Mouse (Mus musculus): ENCODE results near the gene 2410002F23Rik.
A peak's percentile ranks its signal among the peaks of the same experiment; 100 is the strongest.
"Not testable (repeated sequence)": the region's sequence is repeated elsewhere in the genome, so short reads cannot be mapped to it uniquely, and the experiment has no call there.

The 2410002F23Rik gene

DNA sequence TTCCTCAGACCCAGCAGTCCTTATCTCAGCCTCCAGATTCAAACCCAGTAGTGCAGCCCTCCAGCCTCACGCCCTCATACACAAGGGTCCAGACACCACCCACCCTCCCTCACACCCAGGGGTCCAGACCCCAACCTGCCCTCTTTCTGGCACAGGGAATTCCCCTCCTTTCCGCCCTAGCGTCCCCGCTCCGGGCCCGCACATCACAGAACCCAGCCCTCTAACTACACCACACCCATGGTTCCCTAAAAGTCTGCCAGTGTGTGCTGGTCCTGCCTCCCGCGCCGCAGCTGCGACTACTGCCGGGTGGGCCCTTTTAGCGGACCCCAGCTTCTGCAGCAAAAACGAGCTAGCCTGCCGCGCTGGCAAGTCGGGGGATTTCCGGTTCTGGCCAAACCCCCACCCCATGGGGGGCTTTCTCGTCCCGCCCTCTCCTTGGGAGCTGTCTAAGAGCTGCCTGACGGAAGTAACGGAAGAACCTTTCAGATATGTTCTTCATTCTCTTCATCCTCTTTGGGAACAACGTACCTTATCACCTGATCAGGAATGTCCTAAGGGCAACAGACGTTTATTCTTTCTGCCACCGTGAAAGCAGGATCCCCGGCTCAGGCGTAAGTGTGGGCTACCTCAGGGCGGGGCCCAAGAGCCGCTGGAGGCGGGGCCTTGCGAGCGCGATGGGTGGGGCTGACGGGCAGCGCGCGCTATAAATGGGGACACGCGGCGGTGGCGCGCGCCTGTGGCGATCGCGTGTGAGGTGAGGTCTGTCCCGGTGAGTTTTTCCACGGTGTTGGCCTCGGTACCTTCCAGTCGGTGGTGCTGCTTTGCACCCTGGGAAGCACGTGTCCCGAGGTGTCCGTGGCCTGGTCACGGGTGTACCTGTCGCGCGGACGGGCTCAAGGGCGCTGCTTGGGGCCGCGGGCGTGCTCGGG, at the start of gene 2410002F23Rik, which contains the start of gene 1700028J19Rik:
Gene 2410002F23Rik, plus strand, starts transcription at position 668 of the 929 bp plus-strand sequence.
Gene 1700028J19Rik, minus strand, starts transcription at position 641 of the 929 bp plus-strand sequence.
- DNase-seq (ENCODE audit: low spot score in 2 of 2): peak; percentile 92 to 94

DNA sequence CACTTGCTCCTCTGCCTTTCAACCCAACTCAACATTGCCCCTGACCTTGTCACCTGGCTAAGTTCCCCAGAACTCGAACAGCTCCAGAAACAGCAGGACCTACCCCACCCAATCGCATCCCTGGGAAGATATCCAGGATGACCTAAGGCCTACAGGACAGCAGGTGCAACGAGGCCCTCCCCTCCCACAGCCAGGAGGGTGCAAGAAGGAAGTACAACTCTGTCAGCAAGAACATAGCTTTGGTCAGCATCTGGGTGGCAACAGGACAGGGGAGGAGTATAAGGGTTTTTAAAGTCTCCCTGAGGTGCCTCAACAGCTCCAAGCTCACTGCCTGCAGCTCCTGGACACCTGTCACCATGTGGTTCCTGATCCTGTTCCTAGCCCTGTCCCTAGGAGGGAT, 48.6 kb upstream of the 2410002F23Rik start, which contains the start of gene Klk1b3:
Gene Klk1b3, plus strand, starts transcription at position 301 of the 400 bp plus-strand sequence.
- DNase-seq (ENCODE audit: low spot score in 2 of 2): no peak

DNA sequence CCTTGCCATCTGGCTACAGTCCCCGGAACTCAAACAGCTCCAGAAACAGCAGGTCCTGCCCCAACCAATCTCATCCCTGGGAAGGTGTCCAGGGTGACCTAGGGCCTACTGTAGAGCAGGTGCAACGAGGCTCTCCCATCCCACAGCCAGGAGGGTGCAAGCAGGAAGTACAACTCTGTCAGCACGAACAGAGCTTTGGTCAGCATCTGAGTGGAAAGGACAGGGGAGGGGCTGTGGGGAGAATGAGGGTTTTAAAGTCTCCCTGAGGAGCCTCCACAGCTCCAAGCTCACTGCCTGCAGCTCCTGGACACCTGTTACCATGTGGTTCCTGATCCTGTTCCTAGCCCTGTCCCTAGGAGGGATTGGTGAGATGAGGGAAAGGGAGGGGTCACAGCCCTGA, 39.4 kb upstream of the 2410002F23Rik start, which contains the start of gene Klk1b4:
Gene Klk1b4, plus strand, starts transcription at position 301 of the 400 bp plus-strand sequence.
- DNase-seq (ENCODE audit: low spot score in 2 of 2): not testable (repeated sequence)

DNA sequence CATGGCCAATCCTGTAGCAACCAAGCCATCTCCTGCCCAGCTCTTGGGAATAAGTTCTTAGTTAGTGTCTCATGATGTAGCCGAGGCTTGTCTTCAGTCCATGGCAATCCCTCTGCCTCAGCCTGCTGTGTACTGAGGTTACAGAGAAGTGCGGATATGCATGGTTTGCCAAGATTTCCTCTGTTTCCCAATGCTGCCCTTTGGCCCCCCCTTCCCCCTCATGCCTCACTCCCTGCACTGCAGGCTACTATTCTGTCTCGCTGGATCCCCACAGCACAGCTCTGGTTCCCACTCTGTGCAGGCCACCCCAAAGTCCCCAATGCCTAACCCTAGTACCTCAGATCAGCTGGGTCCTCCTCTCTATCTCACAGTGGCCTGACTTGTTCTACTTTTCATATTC, 38.2 kb upstream of the 2410002F23Rik start:
- DNase-seq (ENCODE audit: low spot score in 2 of 2): no peak

DNA sequence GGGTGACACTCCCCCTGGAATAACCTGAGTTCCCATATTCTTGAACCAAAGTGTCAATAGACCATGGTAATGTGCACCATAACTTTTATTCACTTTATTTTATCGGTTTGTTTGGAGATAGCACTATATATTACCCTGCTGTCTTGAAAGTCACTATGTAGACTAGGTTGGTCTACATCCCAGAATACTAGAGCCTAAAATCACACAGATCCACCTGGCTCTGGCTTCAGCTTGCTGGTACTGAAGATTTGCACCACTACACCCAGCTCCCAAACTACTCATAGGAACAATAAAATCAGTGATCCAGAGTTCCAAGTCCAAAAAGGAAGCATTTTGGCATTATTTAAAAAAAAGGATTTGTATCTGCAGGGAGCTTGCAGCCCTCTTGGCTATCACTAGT, 30.9 kb upstream of the 2410002F23Rik start, which contains the start of gene Klk1b5:
Gene Klk1b5, plus strand, starts transcription at position 301 of the 400 bp plus-strand sequence.
- DNase-seq (ENCODE audit: low spot score in 2 of 2): no peak

DNA sequence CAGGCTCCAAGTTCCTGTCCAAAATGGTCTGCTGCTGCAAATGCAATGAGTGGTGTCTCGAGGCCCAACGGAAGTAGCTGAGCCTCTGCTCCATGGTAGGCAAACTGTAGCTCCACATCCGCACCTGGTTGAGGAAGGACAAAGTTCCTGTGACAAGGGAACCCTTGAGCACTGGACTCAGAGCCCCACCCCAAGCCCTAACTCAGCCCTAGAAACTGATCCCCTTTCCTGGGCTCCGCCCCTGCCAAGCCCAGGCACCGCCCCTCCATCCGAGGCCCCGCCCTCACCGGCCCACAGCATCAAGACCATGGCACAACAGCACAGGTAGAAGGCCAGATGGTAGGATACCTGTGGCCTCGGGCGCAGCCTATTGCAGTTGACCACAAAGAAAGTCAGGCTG, 24.9 kb upstream of the 2410002F23Rik start:
- DNase-seq (ENCODE audit: low spot score in 2 of 2): not testable (repeated sequence)

DNA sequence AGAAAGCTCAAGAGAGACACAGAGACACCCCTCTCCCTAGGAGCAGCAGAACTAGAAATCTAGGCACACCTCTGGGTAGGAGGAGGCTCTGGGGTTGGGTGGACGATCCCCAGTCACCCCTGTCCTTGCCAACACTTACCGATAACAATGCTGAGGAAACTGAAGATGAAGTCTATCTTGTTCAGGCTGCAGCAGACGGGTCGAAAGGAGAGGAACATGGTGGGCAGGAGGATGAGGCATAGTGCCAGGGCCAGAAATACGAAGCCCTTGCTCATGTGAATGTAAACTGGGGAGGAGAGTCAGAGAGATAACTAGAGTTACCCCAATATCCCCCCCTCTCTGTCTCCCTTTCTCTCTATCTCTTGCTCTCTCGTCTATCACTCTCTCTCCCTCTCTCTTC, 24.2 kb upstream of the 2410002F23Rik start:
- not testable (repeated sequence) for DNase-seq (ENCODE audit: low spot score in 2 of 2)

DNA sequence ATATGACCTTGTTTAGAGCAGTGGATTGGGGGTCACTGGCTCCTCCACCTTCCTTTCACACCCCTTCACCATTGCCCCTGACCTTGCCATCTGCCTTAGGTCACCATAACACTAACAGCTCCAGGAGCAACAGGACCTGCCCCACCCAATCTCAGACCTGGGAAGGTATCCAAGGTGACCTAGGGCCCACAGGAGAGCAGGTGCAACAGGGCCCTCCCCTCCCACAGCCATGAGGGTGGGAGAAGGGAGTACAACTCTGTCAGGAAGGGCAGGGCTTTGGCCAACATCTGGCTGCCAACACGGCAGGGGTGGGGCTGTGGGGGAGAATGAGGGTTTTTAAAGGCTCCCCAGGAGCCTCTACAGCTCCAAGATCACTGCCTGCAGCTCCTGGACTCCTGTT, 21.4 kb upstream of the 2410002F23Rik start, which contains the start of gene Klk1:
Gene Klk1, plus strand, starts transcription at position 285 of the 400 bp plus-strand sequence.
- no peak for DNase-seq (ENCODE audit: low spot score in 2 of 2)

DNA sequence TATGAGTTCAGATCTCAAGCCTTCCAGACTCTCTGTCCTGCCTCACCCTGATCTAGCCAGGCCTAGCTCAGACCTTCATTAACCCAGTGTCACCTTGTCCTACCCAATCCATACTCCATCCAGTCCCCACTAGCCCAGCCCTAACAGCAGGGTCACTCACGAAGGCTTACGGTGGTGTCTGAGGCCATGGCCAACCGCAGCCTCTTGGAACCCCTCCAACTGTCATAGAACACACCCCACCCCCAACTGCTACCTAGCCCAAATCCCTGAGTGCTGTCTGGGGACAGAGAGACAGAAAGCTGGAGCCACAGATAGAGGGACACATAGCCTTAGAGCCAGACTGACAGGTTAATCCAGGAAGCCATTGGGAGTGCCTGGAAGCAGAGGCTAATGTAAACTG, 10.6 kb upstream of the 2410002F23Rik start, which contains the start of gene Gm36864:
Gene Gm36864, plus strand, starts transcription at position 269 of the 400 bp plus-strand sequence.
- no peak for DNase-seq (ENCODE audit: low spot score in 2 of 2)

DNA sequence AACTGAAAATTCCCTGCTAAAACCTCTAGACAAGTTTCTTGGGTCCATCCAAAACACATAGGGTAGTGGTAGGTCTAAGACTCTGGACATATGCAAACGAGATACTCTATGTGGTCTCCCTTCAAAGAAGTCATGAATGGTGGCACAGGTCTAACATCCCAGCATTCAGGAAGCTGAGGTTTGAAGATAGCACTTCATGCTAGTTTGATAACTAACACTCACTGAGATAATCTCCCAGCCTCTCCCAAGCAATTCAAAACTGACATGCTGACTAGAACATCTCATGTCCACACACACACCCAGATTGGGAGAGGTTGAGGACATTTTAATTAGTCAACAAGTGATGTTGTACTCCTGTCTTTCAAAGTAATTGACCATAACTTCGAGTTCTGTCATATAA, 6.6 kb upstream of the 2410002F23Rik start:
- no peak for DNase-seq (ENCODE audit: low spot score in 2 of 2)

DNA sequence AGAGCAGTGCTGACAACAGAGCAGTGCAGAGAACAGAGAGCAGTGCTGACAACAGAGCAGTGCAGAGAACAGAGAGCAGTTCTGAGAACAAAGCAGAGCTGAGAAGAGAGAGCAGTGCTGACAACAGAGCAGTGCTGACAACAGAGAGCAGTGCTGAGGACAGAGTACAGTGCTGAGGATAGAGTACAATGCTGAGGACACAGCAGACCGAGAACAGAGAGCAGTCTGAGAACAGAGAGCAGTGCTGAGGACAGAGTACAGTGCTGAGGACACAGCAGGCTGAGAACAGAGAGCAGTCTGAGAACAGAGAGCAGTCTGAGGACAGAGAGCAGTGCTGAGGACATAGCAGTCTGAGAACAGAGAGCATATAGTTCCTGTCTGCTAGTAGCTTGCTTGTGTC, 5.8 kb upstream of the 2410002F23Rik start:
- DNase-seq (ENCODE audit: low spot score in 2 of 2): no peak

DNA sequence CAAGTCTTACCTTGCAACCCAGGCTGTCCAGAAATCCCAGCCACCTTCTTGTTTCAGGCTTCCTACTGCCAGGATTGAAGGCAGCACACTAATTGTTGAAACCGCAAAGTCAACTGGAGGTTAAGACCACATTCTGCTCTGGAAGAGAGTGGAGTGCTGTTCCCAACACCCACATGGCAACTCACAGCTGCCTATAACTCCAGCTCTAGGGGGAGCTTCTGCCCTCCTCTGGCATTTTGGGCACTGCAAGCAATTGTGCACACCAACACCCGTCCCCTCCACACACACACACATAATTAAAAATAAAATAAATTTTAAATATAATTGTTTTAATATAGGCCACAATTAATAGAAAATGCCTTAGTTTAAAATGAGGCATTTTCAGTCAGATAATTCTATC, 5.4 kb upstream of the 2410002F23Rik start:
- no peak for DNase-seq (ENCODE audit: low spot score in 2 of 2)

DNA sequence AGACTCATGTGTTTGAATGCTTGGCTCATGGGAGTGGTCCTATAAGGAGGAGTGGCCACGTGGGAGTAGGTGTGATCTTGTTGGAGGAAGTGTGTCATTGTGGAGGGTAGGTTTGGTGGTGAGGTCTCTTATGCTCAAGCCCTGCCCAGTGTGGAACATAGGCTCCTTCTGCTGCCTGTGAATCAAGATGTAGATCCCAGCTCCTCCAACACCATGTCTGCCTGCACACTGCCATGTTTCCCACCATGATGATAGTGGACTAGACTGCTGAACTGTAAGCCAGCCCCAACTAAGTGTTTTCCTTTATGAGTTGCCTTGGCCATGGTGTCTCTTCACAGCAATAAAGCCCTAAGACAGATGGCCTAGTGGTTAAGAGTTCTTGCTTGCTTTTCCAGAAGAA, 2.4 kb upstream of the 2410002F23Rik start:
- no peak for DNase-seq (ENCODE audit: low spot score in 2 of 2)

DNA sequence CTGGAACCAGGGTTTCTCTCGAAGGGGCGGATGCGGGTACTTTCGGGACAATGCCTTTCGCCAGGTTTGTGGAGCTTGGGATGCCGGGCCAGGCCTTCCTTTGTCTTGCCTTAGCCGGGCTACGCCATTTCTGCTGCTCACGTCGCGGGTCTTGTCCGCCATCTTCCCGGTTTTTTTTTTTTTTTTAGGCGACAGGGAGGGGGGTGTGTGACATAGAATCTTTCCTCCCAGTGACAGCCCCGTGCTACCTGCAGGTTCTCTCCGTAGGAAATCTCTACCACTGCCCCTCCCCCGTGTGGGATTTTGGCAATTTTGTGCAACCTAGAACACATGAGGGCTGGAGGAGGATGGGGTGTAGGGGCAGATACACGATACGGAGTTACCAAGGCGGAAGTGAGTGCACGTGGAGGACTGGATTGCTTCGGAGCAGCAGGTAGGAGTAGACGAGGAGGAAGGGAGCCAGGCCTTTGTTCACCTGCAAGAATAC, 505 bp downstream of the 2410002F23Rik start:
- peak; percentile 45 to 58 for DNase-seq (ENCODE audit: low spot score in 2 of 2)

DNA sequence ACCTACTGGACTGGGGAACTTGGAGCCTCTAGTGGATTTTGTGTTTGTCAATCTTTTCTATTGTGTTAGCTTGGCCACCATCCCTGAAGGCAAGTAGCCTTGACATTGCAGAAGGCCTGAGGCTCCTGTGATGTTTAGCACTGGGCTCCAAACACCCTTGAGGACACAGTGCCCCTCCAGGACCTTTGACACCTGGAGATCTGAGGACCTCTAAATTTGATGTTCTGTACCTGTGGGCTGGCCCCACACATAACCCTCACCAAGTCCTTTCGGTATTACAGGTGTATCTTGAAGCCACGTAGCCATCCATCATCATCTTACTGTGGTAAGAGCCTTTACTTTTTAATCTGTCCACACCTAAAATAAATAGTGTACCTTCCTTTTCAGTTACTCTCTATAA, 1.4 kb downstream of the 2410002F23Rik start:
- DNase-seq (ENCODE audit: low spot score in 2 of 2): no peak

DNA sequence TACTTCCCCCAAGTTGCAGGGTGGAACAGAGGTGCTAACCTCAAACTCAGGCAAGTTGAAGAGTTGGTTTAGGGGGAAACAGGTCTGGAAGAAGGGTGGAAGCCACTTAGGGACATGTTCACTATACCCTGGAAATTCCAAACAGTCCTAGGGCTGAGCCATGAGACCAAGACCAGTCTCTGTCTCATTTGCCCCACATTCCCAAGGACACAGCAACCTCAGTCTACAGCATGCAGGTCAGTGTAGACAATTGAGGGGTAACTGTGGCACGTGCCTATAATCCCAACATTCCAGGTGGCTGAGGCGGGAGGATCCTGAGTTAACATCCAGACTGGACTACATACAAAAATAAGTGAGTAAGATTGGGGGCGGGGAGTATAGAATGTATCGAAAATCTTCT, 2.7 kb downstream of the 2410002F23Rik start:
- no peak for DNase-seq (ENCODE audit: low spot score in 2 of 2)

DNA sequence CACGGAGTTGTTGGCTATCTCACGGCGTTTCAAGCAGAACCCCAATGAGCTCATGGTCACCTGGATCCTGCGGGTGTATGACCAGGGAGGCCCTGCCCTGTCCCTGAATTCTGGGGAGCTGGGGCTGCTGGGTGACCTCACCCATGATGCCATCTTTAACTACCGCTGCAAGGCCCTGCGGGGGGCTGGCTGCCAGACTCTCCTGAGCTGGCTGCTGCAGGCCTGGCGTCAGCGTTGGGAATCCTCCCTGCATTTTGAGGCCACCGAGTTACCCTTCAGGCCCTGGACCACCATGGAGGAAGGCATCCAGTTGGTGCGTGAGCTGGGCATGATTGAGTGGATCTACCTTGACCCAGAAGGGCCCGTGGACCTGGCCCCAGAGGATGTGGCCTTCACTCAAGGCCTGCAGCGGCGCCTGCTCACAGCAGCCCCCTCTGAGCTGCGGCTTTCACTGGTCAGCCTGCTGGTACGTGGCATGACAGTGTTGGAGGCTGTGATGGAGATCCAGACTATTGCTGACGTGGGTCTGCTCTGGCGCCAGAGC, 4.3 kb downstream of the 2410002F23Rik start:
- not testable (repeated sequence) for DNase-seq (ENCODE audit: low spot score in 2 of 2)

DNA sequence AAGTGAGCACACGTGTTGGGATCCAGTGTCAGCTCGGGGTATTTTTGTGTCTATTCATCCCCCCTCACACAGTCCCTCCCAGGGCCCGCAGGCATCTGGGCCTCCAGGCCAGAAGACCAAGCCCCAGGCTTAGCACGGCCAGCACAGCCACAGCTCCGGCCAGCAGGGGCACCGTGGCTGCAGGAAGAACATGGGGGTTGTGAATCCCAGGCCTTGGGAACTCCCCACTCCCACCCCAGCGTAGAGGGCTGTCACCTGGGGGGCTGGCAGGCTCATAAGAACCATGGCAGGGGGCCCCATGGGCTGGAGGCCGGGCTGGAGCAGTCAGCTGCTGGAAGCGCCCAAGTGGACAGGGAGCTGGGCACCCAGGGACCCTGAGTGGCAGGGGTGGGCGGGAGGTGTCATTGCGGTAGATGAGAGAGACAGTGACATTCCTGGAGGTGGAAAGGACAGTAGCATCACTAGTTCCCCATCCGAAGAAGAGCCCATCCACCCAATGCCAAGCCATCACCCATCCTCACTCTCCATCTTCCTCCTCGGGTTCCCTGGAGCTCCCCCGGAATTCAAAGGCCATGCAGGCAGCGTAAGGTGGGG, 6.6 kb downstream of the 2410002F23Rik start:
- DNase-seq (ENCODE audit: low spot score in 2 of 2): no peak

DNA sequence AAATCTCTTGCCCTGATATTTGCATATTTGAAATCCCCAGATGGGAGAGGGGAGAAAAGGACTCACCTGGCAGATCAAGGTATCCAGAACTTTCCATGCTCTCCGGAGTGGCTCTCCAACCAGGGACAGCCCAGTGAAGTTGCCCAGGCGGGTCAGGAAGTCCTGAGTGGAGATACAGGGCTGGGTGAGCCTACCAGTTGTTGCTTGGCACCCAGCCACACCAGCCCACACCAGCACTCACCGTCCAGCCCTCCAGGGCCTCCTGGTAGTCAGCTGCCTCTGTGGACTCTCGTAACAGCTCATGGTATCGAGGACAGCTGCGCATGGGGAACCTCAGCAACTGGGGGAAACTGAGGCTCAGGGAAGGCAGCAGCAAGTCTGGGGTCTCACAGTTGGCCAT, 8.4 kb downstream of the 2410002F23Rik start:
- no peak for DNase-seq (ENCODE audit: low spot score in 2 of 2)

DNA sequence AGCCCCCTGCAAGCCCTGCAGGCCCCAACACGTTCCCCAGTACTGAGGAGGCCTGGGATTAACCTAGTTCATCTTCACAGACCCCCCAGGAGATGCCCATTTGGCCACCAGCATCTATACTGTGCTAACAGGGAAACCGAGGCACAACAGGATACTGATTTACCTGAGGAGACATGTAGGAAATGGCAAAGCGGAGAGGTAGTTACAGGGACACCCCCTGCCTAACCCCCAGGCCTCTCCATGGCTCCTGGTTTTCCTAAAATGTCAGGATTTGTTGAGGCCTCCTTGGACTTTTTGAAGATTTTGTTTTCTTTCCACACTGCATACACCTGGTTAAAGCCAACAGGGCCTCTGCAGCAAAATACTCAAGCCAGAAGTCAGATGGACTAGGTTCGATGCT, 10.8 kb downstream of the 2410002F23Rik start, which contains the start of gene Acp4:
Gene Acp4, minus strand, starts transcription at position 101 of the 400 bp plus-strand sequence.
- DNase-seq (ENCODE audit: low spot score in 2 of 2): no peak

DNA sequence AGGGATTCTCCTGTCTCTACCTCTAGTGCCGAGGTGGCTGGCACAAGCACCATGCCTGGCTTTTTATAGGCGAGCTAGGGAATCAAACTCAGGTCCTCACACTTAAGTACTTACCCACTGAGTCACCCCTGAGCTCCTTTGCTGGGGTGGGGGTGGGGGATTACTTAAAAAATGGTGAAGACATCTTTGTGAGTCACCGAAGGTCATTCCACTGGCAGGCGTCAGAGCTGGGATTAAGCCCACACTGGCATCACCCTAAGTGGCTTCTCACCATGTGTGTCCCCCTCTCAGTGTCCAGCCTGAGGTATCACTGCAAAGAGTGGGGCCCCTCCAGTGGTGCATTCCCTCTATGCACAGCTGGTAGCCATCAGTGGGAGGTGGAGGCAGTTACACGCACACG, 13.9 kb downstream of the 2410002F23Rik start:
- no peak for DNase-seq (ENCODE audit: low spot score in 2 of 2)

DNA sequence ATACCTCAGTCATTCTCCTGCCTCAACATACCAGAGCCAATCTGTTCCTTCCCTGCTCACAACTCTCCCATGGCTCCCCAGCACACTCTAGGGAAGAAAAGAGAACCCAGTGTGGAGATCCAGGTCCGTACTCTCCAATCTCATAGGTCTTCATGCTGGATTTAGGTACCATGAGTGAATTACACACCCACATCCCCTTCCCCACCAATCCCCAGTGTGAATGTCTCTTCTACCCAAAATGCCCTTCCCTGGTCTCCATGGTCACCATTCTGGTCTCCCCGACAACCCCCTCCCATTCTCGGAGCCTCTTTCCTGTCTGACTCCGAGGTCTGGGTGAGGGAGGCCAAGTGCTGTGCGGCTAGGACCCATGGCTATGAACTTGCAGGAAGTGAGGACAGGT, 14.6 kb downstream of the 2410002F23Rik start, which contains the start of gene Gm15517:
Gene Gm15517, plus strand, starts transcription at position 301 of the 400 bp plus-strand sequence.
- no peak for DNase-seq (ENCODE audit: low spot score in 2 of 2)

Measured in frontal cortex, postnatal 36 days (tissue).